Mouse (Mus musculus) heart, embryonic 16.5 days (tissue): ENCODE data around the gene Tmprss11d. TPM values are rescaled to one million over a fixed set of nuclear protein-coding genes. Genes with fewer than 3 reads are reported as not detected.

Source experiments
- ATAC-seq: fragments of 200-750 bp; cut with Nextera tagmentation; replicated peaks from 2 replicates; pipeline ENCODE4 v1.8.0; 2017; ENCODE audit warnings: moderate number of reproducible peaks; ENCODE audit not compliant: insufficient read depth, low FRiP score; ENCODE audit errors: extremely low read depth
- H3K27ac ChIP-seq: fragments of 300-500 bp; sonication (generic); 2 replicates; pipeline ENCODE4 v1.5.1; 2014; ENCODE audit warnings: mild to moderate bottlenecking, low read length, control low read depth, moderate library complexity
- H3K27me3 ChIP-seq: fragments of 300-500 bp; sonication (generic); 2 replicates; pipeline ENCODE4 v1.6.1; 2014; ENCODE audit warnings: low read length, mixed read lengths; ENCODE audit not compliant: control insufficient read depth, insufficient read depth
- H3K36me3 ChIP-seq: fragments of 300-500 bp; sonication (generic); 2 replicates; pipeline ENCODE4 v1.6.1; 2014; ENCODE audit not compliant: control insufficient read depth, insufficient read depth
- H3K4me1 ChIP-seq: fragments of 300-500 bp; sonication (generic); 2 replicates; pipeline ENCODE4 v1.6.1; 2014; ENCODE audit warnings: low read length, mixed read lengths; ENCODE audit not compliant: control insufficient read depth, insufficient read depth
- H3K4me2 ChIP-seq: fragments of 300-500 bp; sonication (generic); 2 replicates; pipeline ENCODE4 v1.6.1; 2014; ENCODE audit warnings: low read depth, mild to moderate bottlenecking, control low read depth, low read length
- H3K4me3 ChIP-seq: fragments of 300-500 bp; sonication (generic); 2 replicates; pipeline ENCODE4 v1.5.1; 2014; ENCODE audit warnings: mild to moderate bottlenecking, control low read depth, low read length
- H3K9ac ChIP-seq: fragments of 300-500 bp; sonication (generic); 2 replicates; pipeline ENCODE4 v1.6.1; 2014; ENCODE audit warnings: low read length, control low read depth
- H3K9me3 ChIP-seq: fragments of 300-500 bp; sonication (generic); replicated peaks from 2 replicates; pipeline ENCODE4 v1.6.1; 2016; ENCODE audit warnings: low read length; ENCODE audit not compliant: control insufficient read depth
- WGBS: fragments of 180-500 bp; shearing (Covaris S2); extraction: QIAGEN DNeasy Blood & Tissue Kit; methylation state at CpG from one replicate; pipeline ENCODE4 v1.1.7; 2014; 5-methylcytosine and 5-hydroxymethylcytosine counted together
- polyA plus RNA-seq: library from polyadenylated mRNA; unstranded; fragments of >200 nt; fragmentation: Nextera tagmentation; extraction: Ambion mirVana; gene quantifications from 2 replicates; pipeline ENCODE4 v1.2.1, GENCODE M21; 2015

Gene Tmprss11d
- polyA plus RNA-seq: 0.09 and 0.18 TPM in 2 replicates

DNA sequence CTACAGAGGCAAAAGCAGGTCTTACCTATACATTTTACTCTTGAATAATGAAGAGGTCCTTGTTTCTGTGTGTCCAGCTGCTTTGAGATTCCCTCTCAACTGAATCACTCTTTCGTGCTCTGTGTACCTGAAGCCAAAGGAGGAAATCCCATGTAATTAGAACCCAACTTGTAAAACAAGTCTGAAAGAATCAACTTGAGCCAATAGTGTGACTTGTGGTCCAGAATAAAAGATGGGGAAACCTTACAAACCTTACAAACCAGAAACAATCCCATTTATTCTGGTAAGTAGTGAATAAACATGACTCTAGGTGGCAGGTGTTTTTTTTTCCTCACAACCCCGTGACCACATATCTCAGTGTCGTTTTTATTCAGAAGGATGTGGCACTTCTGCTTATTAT, at the start of gene Tmprss11d:
Tmprss11d (minus strand) TSS at position 101 of the 400 bp plus-strand sequence.
- Histone ChIP-seq H3K4me2 (no peak within 1 kb of the TSS), H3K27ac (no peak within 1 kb of the TSS), H3K27me3 (no peaks in the 10 kb centered on the region), H3K9ac (no peak within 1 kb of the TSS), H3K9me3 (no peaks in the 10 kb centered on the region), H3K4me1 (no peaks in the 10 kb centered on the region), H3K4me3 (no peak within 1 kb of the TSS), H3K36me3 (no peaks in the 10 kb centered on the region)
- 60% methylated on average over 3 of the region's 3 CpGs for WGBS
- no peak for ATAC-seq

DNA sequence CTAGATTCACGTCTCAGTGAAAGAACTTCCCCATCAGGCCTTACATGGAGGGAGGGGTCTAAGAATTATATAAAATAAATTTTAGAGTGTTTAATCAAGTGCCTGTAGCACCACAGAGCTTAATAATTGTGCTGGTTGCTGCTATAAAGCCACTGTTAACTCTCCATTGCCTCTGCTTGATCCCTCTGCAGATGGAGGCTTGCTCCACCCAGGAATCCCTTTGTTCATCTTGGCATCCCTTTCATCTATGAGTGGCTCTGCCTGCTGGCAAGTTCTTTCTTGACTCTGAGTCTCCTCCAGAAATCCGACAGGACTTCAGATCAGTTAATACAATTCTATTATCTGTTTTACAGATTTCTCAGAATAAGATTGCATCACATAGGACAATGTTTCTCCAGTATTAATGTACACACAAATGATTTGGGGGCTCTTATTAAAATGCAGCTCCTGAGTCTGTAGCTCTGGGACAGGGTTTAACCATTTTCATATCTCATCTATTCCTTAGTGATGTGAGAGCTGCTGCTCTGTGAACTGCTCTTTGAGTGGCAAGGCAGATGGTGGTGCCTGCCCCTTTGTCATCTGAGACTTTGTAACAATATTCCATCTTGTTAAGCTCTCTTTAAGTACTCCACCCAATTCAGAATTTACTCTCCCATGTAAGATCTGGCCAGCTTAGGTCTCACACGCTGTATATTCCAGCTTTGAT, 48.3 kb upstream of the Tmprss11d start:
- no peak for ATAC-seq
- WGBS: 58% methylated on average over 3 of the region's 3 CpGs
- no peak overlapping the region for H3K4me3 ChIP-seq

DNA sequence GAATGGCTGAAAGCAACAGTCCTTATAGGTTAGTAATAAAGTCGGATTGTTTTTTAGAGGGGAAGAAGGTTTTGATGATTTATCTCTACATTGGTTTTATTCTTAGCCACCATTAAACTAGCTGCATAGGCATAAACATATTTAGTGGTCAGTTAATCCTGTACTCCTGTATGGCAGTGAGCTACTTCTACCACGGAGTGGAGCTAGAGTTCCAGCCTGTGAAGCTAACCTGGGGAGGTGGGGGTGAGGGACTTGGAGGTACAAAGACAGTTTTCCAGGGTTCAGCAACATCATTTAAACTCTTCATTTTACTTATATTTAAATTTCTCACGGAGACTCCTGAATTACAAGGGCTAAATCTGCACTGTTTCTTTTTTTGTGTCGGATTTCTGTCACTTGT, 46.3 kb upstream of the Tmprss11d start:
- H3K27ac ChIP-seq: no peak overlapping the region
- H3K36me3 ChIP-seq: no peaks in the 10 kb centered on the region
- H3K9ac ChIP-seq: no peak overlapping the region
- no peak overlapping the region for H3K4me2 ChIP-seq
- no peaks in the 10 kb centered on the region for H3K9me3 ChIP-seq
- H3K4me3 ChIP-seq: no peak overlapping the region
- H3K27me3 ChIP-seq: no peaks in the 10 kb centered on the region
- ATAC-seq: no peak
- 18% methylated on average over 4 of the region's 4 CpGs for WGBS
- no peaks in the 10 kb centered on the region for H3K4me1 ChIP-seq

More for the DNA sequence above, 48.3 kb upstream of the Tmprss11d start:
- Histone ChIP-seq H3K9ac (no peak overlapping the region), H3K9me3 (no peaks in the 10 kb centered on the region), H3K27ac (no peak overlapping the region), H3K4me1 (no peaks in the 10 kb centered on the region), H3K27me3 (no peaks in the 10 kb centered on the region), H3K4me2 (no peak overlapping the region), H3K36me3 (no peaks in the 10 kb centered on the region)

DNA sequence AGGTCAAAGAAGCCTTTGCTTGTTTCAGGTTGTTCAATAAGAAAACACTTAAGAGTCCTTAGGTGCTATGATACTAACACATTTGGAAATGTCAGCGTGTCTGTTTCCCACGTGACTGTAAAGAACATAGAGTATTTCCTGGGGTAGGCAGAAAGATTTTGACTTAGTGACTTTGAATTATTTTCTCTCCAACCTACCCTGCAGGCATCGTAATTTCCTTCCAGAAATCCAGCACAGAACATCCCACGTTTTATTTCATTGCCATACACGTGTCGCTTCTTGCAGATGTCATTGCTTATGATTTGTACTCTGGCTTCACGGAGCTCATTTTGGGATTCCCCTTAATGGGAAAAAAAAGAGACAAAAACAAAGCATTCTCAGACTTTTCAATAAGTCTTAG, 41.1 kb upstream of the Tmprss11d start:
- H3K36me3 ChIP-seq: no peaks in the 10 kb centered on the region
- H3K27ac ChIP-seq: no peak overlapping the region
- no peak overlapping the region for H3K9ac ChIP-seq
- H3K27me3 ChIP-seq: no peaks in the 10 kb centered on the region
- H3K4me1 ChIP-seq: no peaks in the 10 kb centered on the region
- 72% methylated on average over 7 of the region's 7 CpGs for WGBS
- ATAC-seq: no peak
- H3K9me3 ChIP-seq: no peaks in the 10 kb centered on the region
- no peak overlapping the region for H3K4me2 ChIP-seq
- H3K4me3 ChIP-seq: no peak overlapping the region

DNA sequence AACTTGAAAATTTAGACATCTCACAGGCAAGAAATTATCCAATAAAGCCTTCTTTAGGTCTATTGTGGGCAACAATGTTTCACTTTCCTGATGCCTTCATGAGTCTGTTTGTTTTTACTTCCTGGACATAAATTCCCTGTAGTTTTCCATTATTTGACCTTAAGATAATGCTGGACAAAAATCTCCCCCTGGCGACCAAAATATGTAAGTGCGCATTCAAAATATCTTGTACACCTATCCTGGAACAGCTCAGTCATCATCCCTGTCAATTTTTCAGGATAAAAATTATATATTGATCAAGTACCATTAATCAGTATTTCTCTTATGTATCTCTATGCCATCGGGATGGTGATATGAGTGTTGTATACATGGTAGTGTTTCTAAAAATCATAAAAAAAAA, 37.6 kb upstream of the Tmprss11d start:
- WGBS: 15% methylated on average over 3 of the region's 3 CpGs

DNA sequence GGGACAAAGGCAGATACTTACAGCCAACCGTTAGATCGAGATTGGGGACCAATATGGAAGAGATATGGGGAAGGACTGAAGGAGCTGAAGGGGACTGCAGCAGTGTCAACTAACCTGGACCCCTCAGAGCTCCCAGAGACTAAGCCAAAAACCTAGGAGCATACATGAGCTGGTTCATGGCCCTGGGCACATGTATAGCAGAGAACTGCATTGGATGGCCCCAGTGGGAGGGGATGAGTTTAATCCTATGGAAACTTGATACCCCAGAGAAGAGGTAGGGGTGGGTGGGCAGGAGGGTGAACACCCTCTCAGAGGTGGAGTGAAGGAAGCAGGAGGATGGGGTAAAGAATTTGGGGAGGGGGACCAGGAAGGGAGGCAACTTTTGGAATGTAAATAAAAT, 34.7 kb upstream of the Tmprss11d start:
- no peaks in the 10 kb centered on the region for H3K4me1 ChIP-seq
- H3K4me2 ChIP-seq: no peak overlapping the region
- no peaks in the 10 kb centered on the region for H3K27me3 ChIP-seq
- ATAC-seq: no peak
- WGBS: 68% methylated on average over 2 of the region's 2 CpGs
- no peaks in the 10 kb centered on the region for H3K9me3 ChIP-seq
- H3K36me3 ChIP-seq: no peaks in the 10 kb centered on the region
- H3K9ac ChIP-seq: no peak overlapping the region
- H3K27ac ChIP-seq: no peak overlapping the region
- no peak overlapping the region for H3K4me3 ChIP-seq

More for the DNA sequence above, 37.6 kb upstream of the Tmprss11d start:
- Histone ChIP-seq H3K27me3 (no peaks in the 10 kb centered on the region), H3K4me2 (no peak overlapping the region), H3K4me1 (no peaks in the 10 kb centered on the region), H3K36me3 (no peaks in the 10 kb centered on the region), H3K27ac (no peak overlapping the region), H3K9me3 (no peaks in the 10 kb centered on the region), H3K9ac (no peak overlapping the region), H3K4me3 (no peak overlapping the region)
- no peak for ATAC-seq

DNA sequence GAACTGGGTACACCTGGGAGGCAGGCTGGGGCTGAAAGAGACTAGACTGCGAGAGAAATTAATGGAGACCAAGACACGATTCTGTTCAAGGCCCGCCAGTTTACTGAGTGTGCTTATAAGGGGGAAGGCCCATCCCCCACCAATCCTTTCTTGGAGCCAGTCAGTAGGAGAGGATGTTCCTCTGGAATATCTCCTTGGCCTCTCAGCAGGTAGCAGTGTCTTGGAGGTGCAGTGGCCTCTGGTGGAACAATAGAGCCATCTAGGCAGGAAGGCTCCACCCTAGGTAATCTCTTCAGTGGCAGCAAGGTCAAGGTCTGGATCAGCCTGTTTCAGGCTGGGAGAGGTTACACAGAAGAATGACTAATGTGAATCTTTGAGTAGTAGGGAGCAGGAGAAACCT, 34.0 kb upstream of the Tmprss11d start:
- Histone ChIP-seq H3K36me3 (no peaks in the 10 kb centered on the region), H3K27ac (no peak overlapping the region), H3K27me3 (no peaks in the 10 kb centered on the region), H3K4me1 (no peaks in the 10 kb centered on the region), H3K4me2 (no peak overlapping the region), H3K9ac (no peak overlapping the region), H3K4me3 (no peak overlapping the region), H3K9me3 (no peaks in the 10 kb centered on the region)
- 76% methylated on average over 3 of the region's 3 CpGs for WGBS
- ATAC-seq: no peak

DNA sequence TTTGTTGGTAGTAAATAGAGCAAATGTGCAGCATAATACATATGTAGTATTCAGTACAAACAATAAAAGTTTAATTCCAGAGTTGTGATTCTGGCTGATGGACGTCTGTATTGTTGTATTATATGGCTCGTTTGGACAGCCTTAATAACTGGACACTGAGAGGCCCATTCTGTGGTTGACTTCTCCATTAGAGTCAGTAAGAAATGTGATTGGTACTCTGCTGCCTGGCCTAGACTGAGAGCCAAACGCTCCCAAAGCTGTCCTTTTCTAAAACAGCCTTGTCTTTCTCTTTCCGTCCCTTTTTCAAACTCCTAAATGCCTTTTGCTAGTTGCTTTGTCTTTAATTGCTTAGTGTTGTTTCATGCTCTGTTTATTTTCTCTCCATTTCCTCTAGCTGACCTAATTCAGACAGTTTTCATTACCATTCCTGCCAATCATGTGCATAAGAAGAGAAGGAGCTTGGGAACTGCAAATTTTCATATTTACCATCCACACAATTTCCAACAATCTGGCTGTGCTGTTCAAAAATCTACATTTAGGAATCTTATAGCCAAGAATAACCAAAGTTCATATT, 13.7 kb downstream of the Tmprss11d start:
- Histone ChIP-seq H3K4me1 (no peaks in the 10 kb centered on the region), H3K36me3 (no peaks in the 10 kb centered on the region), H3K27me3 (no peaks in the 10 kb centered on the region), H3K27ac (no peak overlapping the region), H3K9me3 (no peaks in the 10 kb centered on the region), H3K9ac (no peak overlapping the region), H3K4me3 (no peak overlapping the region), H3K4me2 (no peak overlapping the region)
- 62% methylated on average over 4 of the region's 4 CpGs for WGBS
- no peak for ATAC-seq

DNA sequence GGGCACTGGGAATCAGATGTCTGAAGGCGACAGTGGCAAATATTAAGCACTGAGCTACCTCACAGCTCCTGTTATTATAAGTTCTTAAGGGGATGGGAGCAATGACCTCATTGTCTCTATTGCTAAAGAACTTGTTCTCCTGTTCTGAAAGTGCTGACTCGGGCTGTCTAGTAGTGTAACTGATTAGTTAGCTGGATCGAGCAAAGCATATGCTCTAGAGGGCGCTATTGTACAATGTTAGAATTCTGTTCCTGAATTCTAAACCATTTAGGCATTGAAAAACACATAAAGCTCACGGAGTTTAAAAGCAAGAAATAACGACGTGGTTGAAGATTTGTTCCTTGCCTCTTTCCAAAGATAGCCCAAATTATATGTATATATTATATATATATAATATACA, 20.3 kb downstream of the Tmprss11d start:
- Histone ChIP-seq H3K36me3 (no peaks in the 10 kb centered on the region), H3K27me3 (no peaks in the 10 kb centered on the region), H3K4me2 (no peak overlapping the region), H3K4me3 (no peak overlapping the region), H3K9me3 (no peaks in the 10 kb centered on the region), H3K9ac (no peak overlapping the region), H3K27ac (no peak overlapping the region), H3K4me1 (no peaks in the 10 kb centered on the region)
- WGBS: 21% methylated on average over 7 of the region's 7 CpGs
- no peak for ATAC-seq
